Mouse (Mus musculus) heart, adult 2 months (tissue): ENCODE measurements around the gene Gnb1l.

ENCODE experiments used
- CTCF ChIP-seq: fragments of 200-600 bp; IDR thresholded peaks from 2 replicates; pipeline ENCODE4 v1.8.1; 2022; ENCODE audit warnings: antibody characterized with exemption, mild to moderate bottlenecking, moderate library complexity
- POLR2A ChIP-seq: fragments of 200-500 bp; IDR thresholded peaks from 2 replicates; pipeline ENCODE4 v1.6.1; 2011; ENCODE audit warnings: mild to moderate bottlenecking, low read depth, low read length, control low read depth; ENCODE audit not compliant: insufficient read depth

GRCm38 (mm10) chr16:18581050-18581622 is 82.6 kb downstream of the Gnb1l start:
- TF ChIP-seq CTCF (no peak), POLR2A (no peak)
